Mouse (Mus musculus): ENCODE results near the gene Fam98c.
"Not testable (repeated sequence)": the region's sequence is repeated elsewhere in the genome, so short reads cannot be mapped to it uniquely, and the experiment has no call there.

Fam98c gene

DNA sequence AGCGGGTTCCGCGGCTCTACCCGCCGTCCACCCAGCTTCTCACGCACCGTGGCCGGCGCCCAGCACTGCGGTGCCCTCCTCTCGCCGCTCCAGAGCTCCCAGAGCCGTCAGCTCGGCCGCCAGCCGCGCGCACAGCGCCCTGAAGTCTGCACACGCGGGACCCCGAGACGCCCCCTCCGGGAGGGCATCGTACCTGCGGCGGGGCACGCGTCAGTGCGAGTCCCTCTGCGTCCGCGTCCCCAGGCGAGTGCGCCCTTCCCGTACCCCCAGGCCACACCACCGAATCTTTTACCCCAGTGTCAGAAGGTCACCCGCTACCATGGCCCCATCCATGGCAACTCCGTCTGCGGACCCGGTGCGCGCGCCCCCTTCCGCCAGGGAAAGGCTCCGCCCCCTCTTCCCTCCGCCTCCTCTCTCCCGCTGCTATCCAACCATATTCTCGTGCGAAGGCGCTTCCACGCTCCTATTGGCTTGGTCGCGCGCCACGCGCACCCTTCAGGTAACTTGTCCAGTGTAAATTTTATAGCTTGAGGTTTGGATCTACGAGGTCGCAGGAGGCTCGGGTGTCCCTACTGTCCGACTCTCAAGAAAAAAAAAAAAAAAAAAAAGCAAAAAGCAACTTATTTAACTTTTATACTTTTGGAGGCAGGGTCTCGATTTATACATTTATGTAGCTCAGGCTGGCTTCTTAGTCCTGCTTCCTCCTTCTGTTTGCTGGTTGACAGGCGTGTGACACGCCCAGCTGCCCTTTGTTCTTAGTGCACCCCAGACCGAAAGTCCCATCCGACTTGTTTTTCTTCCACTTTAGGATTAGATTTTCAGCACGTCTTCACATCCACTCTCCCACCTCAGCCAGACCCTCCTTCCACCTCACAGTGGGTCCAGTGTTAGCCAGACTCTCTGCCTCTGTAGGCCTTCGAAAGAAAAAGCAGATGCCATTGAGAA, at the start of gene Fam98c:
Gene Fam98c, minus strand, starts transcription at position 397 of the 945 bp plus-strand sequence.
- peak; percentile 82 to 86 for DNase-seq (ENCODE audit: low spot score in 2 of 2)

DNA sequence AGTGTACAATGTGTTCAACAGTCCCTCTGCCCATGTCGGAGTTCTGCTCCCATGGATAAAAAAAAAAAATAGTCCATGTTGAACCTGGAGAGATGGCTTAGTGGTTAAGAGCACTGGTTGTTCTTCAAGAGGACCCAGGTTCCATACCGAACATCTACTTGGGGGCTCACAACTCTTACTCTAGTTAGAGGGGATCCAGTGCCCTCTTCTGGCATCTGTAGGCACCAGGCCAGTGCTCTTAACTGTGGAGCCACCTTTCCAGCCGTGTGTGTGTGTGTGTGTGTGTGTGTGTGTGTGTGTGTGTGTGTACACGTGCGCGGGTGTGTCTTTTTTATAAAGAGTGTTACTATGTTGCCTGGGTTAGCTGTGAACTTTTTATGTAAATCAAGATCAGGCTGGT, 46.5 kb upstream of the Fam98c start:
- no peak for DNase-seq (ENCODE audit: low spot score in 2 of 2)

DNA sequence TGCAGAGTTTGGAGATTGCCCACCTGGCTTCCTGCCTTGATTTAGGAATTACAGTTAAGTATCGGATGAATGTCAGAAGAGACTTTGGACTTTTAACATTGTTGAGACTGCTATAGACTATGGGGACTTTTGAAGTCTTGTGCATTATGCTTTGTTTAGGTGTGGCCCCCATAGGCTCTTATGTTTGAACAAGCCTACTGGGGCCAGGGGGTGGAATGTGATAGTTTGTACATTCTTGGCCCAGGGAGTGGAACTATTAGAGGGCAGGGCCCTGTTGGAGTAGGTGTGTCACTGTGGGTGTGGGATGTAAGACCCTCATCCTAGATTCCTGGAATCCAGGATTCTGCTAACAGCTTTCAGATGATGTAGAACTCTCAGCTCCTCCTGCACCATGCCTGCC, 38.2 kb upstream of the Fam98c start:
- not testable (repeated sequence) for DNase-seq (ENCODE audit: low spot score in 2 of 2)

DNA sequence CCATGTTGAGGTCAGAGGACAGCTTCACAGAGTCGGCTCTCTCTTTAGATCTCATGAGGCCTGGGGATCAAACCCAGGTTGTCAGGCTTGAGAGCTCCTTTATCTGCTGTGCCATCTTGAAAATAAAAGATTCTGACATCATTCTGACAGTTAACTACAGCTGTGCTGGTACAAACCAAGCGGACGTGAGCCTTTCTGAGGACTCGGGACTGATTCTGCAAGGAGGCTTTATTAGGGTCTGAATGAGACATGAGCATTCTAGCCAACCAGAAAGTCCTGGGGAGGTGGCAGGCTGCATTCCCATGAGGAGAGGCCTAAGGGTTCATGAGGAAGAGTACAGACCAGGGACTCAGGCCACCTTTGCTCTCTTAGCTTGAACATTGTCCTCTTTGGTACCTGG, 25.3 kb upstream of the Fam98c start:
- not testable (repeated sequence) for DNase-seq (ENCODE audit: low spot score in 2 of 2)

DNA sequence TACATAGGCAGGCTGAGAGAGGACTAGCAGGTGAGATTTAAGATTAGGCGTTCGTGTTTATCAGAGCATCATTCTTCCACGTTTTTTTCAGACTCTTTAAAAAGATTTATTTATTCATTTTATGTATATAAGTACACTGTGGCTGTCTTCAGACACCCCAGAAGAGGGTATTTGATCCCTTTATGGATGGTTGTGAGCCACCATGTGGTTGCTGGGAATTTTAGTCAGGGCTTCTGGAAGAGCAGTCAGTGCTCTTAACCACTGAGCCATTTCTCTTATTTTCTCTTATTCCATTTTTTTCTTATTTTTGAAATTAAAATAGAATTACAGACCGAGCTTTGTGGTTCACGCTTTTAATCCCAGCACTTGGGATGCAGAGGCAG, 24.8 kb upstream of the Fam98c start:
- DNase-seq (ENCODE audit: low spot score in 2 of 2): no peak

DNA sequence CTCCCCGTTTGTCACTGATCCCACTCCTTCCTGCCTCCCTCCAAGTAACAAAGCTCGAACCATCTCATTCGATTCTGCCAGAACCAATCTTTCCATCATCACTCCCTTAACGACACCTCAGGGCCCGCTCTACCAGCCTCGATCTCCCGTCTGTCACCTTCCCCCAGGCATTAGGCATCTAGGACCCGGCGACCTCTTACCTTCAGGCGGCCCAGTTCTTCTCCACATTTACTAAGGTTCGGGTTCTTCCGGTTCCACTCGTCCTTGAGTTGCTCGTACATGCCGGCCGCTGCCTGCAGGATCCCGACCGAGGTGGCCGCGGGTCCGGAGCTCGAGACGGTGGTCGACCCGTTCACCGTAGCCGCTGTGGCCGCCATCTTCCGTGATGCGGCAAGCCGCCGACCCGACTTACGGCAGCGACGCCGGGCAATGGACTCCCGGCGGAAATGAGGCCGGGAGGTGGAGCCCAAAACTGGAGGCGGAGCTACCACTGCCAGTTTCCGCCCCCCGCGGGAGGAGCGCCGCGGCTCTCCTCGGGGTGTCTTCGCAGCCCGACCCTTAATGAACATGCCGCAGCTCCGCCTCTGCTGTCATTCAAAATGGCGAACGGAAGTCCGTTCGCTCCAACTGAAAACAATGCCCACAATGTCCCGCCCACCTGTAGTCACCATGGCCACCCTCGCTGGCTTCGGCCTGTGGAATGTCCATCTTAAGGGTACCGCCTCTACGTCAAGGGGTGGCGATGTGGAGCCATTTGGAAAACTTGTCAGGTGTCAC, 24.2 kb upstream of the Fam98c start, which contains the start of gene Psmd8:
Gene Psmd8, minus strand, starts transcription at position 625 of the 777 bp plus-strand sequence.
- peak; percentile 91 to 96 for DNase-seq (ENCODE audit: low spot score in 2 of 2)

DNA sequence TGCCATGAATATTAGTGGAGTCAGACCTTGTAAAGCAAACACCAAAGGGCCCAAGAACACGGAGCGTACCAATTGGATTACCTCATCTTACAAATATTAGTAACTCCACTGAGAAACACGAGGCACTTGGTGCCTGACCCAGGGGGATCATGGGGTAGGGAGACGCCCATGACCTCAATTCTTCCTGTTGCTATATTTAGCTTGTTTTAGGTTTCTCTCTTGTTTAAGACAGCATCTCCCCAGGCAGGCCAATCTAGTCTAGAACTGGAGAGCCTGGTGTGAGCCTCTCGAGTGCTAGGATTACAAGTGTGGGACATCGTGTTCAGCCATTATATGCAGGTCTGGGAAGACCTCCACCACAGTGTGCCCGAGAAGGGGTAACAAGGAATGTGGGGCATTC, 23.3 kb upstream of the Fam98c start:
- no peak for DNase-seq (ENCODE audit: low spot score in 2 of 2)

DNA sequence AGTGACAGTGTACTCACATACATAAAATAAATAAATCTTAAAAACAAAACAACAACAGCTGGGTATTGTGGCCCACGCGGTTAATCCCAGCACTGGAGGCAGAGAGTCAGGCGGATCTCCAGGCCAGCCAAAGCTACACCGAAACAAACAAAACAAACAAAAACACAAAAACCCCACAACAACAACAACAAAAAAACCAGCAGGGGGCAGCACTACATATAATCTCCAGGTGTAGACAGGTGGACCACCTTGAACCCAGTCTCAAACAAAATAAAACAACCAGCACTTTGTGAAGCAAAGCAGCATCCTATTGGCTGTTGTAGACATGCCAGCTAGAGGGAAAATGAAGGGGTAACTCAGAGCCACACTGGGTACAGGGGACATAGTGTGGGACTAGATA, 22.1 kb upstream of the Fam98c start:
- DNase-seq (ENCODE audit: low spot score in 2 of 2): no peak

DNA sequence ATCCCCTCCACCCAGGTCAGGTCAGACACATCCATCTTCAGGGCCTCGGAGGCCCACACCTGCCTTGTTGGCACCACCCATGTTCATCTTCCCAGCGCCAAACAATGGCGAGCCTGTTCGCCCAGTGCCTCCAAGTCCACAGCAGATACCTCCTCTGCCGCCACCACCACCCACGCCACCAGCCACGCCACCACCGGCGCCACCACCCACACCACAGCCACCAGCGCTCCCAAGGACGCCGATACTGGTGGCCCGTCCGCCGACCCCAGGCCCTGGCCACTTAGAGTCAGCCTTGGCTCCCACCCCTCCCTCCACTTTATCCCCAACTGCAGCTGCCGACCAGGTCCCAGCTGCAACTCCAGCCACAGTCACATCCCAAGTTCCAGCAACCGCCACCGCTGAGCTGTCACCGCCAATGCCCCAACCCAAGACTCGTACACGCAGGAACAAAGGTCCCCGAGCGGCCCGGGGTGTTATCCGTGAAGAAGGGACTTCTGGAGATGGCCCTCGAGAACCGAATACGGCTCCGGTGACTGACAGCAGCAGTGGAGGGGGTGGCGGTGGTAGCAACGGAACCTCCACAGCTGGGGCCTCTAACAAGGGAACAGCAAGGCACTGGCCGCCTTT, 16.5 kb upstream of the Fam98c start:
- no peak for DNase-seq (ENCODE audit: low spot score in 2 of 2)

DNA sequence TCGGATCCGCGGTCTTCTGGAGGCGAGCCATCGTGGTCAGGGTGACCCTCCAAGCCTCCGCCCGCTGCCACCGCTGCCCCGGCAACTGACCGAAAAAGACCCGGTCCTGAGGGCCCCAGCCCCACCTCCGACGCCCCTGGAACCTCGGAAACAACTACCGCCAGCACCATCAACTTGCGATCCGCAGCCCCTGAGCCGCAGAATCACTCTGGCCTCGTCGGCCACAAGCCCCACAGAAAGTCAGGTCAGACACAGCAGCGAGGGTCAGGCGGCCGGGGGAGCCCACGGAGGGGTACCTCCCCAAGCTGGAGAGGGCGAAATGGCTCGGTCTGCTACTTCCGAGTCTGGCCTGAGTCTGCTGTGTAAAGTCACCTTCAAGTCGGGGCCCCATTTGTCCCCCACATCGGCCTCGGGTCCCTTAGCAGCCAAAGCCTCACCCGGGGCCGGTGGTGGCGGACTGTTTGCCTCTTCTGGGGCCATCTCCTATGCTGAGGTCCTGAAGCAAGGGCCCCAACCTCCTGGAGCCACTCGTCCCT, 15.6 kb upstream of the Fam98c start:
- DNase-seq (ENCODE audit: low spot score in 2 of 2): no peak

DNA sequence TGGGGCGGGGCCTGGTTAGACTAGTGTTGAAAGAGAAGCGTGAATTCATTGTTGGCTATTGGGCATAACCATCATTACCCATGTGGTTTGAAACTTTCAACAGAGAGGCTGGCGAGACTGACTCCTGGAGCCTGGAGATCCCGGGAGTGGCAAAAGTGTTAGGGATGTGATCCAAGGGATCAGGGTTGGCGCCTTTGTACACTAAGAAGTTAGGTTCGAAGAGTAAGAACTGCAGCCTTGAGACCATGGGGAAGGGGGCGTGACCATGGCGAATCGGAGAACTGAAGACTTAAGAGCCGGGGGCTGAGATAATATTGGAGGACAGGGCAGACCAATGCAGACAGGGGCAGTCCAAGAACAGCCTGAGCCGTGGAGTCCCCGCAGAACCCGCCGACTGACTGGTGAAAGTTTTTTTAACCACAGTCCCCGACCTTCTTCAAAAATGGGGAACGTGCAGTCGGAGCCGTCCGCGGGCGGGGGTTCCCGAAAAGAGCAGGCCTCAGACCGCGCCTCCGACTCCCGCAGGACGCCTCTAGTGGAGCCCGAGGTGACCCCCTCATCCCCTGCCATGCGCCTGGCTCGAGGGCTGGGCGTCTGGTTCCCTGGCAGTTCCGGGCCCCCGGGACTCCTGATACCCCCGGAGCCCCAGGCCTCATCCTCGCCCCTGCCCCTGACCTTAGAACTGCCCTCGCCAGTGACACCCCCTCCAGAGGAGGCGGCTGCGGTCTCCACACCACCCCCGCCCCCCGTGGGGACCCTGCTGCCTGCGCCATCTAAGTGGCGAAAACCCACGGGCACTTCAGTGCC, 14.9 kb upstream of the Fam98c start:
- DNase-seq (ENCODE audit: low spot score in 2 of 2): no peak

DNA sequence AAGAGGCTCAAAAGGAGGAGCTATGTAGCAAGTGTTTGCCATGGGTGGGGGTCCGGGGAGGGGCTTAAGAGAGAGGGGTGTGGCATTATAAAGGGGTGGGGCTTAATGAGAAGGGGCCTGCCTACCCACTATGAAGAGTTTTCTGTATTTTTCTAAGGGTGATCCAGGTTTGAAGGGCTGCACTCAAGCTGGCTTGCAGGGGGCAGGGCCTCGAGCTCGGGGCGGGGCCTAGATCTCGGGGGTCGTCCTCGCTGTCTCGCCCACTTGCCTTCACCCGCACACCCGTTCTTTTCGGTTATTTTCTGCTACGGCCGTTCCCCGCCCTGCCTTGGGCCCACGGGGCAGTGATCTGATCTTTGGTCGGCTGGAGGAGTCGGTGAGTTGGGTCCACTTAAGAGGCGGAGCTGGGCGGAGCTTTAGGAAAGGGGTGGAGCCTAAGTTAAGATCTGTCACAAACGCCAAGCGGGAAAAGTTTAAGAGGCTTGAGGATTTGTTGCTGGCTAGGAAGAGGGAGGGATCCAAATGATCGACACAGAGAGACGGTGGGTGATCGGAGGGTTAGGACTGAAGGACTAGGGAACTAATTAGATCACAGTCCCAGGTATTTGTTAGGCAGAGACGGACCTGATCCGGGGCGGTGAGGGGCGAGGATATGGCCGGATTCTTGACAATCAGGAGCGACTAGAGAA, 14.2 kb upstream of the Fam98c start, which contains the start of the genes Ggn and Spred3:
Gene Ggn, plus strand, starts transcription at position 145 of the 689 bp plus-strand sequence.
Gene Spred3, minus strand, starts transcription at position 346 of the 689 bp plus-strand sequence.
- DNase-seq (ENCODE audit: low spot score in 2 of 2): peak; percentile 69 to 83

DNA sequence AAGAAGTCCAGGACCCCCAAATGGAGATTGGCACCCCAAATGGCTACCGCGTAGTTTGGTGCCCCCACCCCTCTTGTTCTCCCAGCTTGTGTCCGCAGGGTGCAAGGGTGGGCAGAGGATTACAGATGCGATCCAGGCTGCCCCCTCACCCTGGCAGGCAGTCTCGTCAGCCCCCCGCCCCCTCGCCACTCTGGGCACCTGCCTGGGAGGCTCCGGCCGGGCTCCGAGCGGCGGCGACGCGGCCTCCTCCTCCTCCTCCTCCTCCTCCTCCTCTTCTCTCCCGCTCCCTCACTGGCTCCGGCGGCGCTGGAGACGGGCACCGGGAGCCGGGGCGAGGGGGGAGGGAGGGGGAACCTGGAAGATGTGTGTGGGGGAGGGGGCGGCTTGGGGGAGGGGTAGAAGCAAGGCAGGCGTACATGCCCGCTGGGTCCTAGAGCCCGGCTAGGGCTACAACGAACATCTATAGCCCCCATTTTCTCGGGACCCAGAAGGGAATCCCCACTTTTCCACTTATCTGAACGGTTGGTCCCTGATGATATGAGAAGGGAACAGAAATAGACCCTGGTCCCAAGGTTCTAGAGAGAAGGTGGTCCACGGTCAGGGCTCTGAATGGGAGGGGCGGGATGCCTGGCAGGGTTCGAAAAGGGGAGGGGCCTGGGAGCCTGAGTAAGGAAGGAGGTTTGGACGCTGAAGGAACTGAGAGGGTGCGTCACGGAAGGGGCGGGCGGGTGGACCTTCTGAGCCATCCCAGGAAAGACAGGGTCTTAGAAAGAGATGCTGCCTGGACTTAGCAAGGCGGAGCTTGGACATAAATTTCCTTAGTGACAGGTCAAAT, 13.4 kb upstream of the Fam98c start:
- peak; percentile 44 to 72 for DNase-seq (ENCODE audit: low spot score in 2 of 2)

DNA sequence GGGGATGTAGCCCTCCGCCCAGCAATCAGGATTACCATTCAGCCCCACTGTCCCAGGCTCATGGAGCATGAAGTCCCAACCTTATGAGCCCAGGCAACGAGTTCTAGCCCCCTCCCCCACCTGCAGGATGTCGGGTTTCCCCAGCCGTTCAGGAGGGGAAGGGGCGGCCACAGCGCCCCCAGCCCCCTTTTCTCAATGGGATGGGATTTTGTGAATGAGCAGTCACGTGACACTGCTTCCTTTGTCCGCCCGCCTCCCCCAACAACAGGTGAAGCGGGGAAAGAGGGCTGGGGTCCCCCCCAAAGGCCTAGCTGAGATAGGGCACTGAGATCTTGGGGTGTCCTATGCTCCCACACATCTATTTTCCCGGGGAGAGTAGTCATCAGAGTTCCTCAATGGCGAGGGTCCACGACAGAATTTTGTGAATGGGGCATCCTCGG, 12.8 kb upstream of the Fam98c start:
- DNase-seq (ENCODE audit: low spot score in 2 of 2): no peak

DNA sequence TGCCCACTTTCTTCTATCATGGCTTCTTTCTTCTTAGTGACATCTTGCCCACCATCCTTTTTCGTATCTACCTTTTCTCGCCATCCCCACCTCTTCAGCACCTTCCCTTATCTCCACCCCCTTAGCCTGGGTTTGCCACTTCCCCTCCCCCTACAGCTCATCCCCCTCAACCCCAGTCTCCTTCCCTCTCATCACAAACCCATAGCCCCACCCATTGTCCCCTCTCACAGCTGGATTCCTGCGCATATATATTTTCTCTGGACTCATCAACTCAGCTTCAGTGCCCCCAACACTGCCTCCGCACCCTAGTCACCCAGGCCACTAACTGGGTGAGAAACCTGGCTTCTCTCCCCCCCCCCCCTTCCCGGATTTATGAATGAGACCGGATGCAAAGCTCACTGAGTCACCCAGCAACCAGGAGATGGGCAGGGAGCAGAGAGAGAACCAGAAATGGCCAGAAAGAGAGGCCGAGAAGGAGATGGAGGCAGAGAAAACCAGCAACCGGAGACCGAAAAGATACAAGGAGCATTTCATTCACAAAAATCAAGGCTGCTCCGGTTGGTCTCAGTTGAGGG, 12.2 kb upstream of the Fam98c start:
- DNase-seq (ENCODE audit: low spot score in 2 of 2): no peak

DNA sequence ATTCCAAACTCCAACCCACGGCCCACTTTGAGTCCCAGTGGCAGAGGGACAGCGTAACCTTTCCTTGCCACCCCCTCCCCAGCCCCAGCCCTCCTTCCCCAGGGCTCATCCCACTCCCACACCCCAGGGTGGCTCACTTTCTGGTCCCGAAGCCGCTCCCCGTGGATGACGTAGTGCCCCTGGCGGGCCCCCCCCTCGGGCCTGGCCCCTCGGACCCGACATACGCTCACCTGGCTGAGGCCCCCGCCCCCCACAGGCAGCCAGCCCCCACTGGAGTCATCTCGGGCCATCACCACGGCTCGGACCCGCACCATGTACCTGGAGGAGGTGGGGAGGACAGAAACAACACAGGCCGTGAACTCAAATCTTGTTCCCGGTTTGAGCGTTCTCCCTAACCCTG, 11.6 kb upstream of the Fam98c start:
- DNase-seq (ENCODE audit: low spot score in 2 of 2): no peak

DNA sequence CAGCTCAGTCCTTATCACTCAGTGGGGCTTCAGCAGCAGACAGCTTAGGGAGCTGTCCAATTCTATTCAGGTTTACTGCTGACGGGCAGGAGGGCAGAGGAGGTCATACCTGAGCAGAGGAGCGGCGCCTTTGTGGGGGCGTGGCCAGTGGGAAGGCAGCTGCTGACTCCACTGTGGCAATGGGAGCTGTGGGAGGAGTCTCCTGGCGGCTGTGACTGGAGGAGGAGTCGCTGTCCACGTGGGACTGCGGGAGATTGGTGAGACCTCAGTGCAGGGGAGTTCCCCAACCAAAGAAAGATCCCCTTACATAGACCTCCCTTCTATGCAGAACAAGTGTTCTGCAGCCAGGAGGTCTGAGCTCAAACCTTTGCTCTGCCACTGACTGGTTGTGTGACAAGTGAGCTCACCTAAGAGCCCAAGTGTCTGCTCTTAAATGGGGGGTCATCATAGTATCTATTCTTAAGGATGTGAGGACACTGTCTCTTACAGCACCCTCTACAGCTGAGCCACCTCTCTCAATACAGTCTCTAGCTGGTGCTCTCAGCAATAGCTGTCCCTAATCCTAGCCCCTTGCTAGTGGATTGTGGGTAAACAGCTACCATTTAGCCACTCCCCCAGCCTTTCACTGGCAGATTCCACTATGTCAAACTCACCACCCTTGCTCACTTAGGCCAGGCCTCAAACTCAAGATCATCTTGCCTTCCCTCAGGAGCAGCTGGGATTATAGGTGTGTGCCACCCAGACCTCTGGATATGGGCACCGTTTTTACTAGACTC, 6.9 kb upstream of the Fam98c start:
- peak in 1 of 2 experiments; percentile 30 for DNase-seq (ENCODE audit: low spot score in 2 of 2)

DNA sequence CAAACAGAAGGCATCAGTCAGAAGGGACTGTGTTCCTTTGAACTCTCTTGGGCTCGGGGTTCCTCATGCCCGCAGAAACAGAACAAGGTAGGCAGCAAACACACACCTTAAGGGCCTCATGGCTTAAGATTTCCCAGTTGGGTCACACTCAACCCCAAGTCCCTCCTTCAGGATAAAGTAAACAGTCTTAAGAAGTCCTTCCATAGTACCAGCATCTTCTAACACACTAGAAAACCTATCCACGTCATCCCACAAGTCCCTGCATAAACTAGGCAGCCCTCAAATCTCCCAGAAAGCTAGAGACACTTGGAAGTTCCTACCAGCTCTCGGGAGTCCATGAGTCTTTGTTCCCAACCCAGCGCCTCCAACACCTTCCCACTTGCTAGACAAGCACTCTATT, 6.3 kb upstream of the Fam98c start:
- no peak for DNase-seq (ENCODE audit: low spot score in 2 of 2)

Measured in urinary bladder, adult 18-20 months (tissue).